Mouse (Mus musculus): ENCODE data around the gene Meis2. TPM values are rescaled to one million over a fixed set of nuclear protein-coding genes. Genes with fewer than 3 reads are reported as not detected.

Meis2 gene
- polyA plus RNA-seq, 2 experiments, result 17.9 to 26.2 TPM

DNA sequence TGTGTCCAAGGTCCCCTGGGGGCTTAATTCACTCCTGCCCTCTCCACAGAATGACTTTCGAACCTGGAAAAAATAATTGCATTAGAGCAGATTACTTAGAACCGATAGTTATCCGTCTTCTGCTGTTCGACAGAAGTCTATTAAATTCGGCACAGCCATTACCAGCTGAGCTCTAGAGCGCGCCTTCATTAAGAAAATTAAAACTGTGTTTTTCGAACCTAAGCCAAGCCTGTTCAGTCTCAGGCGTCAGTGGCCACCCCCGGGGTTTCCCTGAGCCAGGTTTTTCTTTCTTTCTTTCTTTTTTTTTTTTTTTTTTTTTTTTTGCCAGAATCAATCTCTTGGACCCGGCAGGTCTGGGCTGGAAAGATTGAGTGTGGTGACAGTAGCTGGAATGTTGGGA is 213.5 kb downstream of the Meis2 start:
- H3K9me3 ChIP-seq (ENCODE audit: control insufficient read depth, low read length), result no peaks in the 10 kb centered on the region
- WGBS, result 5% methylated on average over 11 of the region's 11 CpGs
- ATAC-seq (ENCODE audit: low FRiP score, low read depth) (no peak), DNase-seq (ENCODE audit: low spot score) (no peak)
- no peaks in the 10 kb centered on the region for H3K36me3 ChIP-seq (ENCODE audit: control insufficient read depth, insufficient read depth, low read length)
- peaks cover 64% of the 10 kb centered on the region for H3K27me3 ChIP-seq (ENCODE audit: control insufficient read depth, insufficient read depth, low read length)
- no peak overlapping the region for H3K27ac ChIP-seq (replicated peaks; ENCODE audit: low read depth, low read length)
- no peak for TF ChIP-seq POLR2A (IDR thresholded peaks at IDR 0.05; ENCODE audit: borderline replicate concordance, extremely low read depth, insufficient read depth, insufficient read length)
- peak overlapping the region; percentile 37; the same call in 1 of the 2 replicates for H3K4me2 ChIP-seq (replicated peaks; ENCODE audit: low read depth, low read length, severe bottlenecking)
- H3K4me1 ChIP-seq (ENCODE audit: control insufficient read depth, insufficient read depth, low read length), result peaks cover 11% of the 10 kb centered on the region
- no peak overlapping the region for H3K4me3 ChIP-seq (replicated peaks; ENCODE audit: low read length)
- no peak overlapping the region for H3K9ac ChIP-seq (ENCODE audit: low read depth, low read length, severe bottlenecking)

DNA sequence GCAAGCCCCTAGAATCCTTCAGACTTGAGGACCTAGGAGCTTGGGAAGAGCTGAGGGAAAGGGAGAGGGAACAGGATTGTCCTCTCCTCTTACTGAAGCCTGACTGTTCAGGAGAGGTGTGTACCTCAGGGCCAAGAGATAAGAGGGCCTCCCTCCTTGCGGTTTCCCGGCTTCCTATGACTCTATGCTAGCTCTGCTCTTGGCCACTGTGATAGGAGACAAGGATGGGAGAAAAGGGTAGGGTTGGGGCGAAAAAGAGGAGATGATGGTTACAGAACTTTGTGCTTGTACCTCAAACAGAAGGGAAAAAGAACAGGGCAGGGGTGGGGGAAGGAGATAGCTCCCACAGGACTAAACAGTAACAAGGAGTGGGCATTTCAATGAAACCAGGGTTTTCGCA is 214.7 kb downstream of the Meis2 start:
- no peak overlapping the region for H3K27ac ChIP-seq (replicated peaks; ENCODE audit: low read depth, low read length)
- 86% methylated on average over 4 of the region's 4 CpGs for WGBS
- no peaks in the 10 kb centered on the region for H3K9me3 ChIP-seq (ENCODE audit: control insufficient read depth, low read length)
- TF ChIP-seq POLR2A (IDR thresholded peaks at IDR 0.05; ENCODE audit: borderline replicate concordance, extremely low read depth, insufficient read depth, insufficient read length), result no peak
- no peak overlapping the region for H3K4me3 ChIP-seq (replicated peaks; ENCODE audit: low read length)
- H3K27me3 ChIP-seq (ENCODE audit: control insufficient read depth, insufficient read depth, low read length), result peaks cover 53% of the 10 kb centered on the region
- H3K4me1 ChIP-seq (ENCODE audit: control insufficient read depth, insufficient read depth, low read length), result peaks cover 10% of the 10 kb centered on the region
- H3K36me3 ChIP-seq (ENCODE audit: control insufficient read depth, insufficient read depth, low read length), result no peaks in the 10 kb centered on the region
- no peak overlapping the region for H3K9ac ChIP-seq (ENCODE audit: low read depth, low read length, severe bottlenecking)
- no peak overlapping the region for H3K4me2 ChIP-seq (replicated peaks; ENCODE audit: low read depth, low read length, severe bottlenecking)
- ATAC-seq (ENCODE audit: low FRiP score, low read depth) (no peak), DNase-seq (ENCODE audit: low spot score) (no peak)

GRCm38 (mm10) chr2:115842821-115843220 is 222.8 kb downstream of the Meis2 start:
- Histone ChIP-seq H3K27me3 (ENCODE audit: control insufficient read depth, insufficient read depth, low read length) (no peaks in the 10 kb centered on the region), H3K4me3 (replicated peaks; ENCODE audit: low read length) (no peak overlapping the region), H3K9ac (ENCODE audit: low read depth, low read length, severe bottlenecking) (no peak overlapping the region), H3K36me3 (ENCODE audit: control insufficient read depth, insufficient read depth, low read length) (no peaks in the 10 kb centered on the region), H3K4me1 (ENCODE audit: control insufficient read depth, insufficient read depth, low read length) (no peaks in the 10 kb centered on the region), H3K9me3 (ENCODE audit: control insufficient read depth, low read length) (no peaks in the 10 kb centered on the region), H3K27ac (replicated peaks; ENCODE audit: low read depth, low read length) (no peak overlapping the region), H3K4me2 (replicated peaks; ENCODE audit: low read depth, low read length, severe bottlenecking) (no peak overlapping the region)
- TF ChIP-seq POLR2A (IDR thresholded peaks at IDR 0.05; ENCODE audit: borderline replicate concordance, extremely low read depth, insufficient read depth, insufficient read length), result no peak
- no peak for ATAC-seq (ENCODE audit: low FRiP score, low read depth)
- no peak for DNase-seq (ENCODE audit: low spot score)

DNA sequence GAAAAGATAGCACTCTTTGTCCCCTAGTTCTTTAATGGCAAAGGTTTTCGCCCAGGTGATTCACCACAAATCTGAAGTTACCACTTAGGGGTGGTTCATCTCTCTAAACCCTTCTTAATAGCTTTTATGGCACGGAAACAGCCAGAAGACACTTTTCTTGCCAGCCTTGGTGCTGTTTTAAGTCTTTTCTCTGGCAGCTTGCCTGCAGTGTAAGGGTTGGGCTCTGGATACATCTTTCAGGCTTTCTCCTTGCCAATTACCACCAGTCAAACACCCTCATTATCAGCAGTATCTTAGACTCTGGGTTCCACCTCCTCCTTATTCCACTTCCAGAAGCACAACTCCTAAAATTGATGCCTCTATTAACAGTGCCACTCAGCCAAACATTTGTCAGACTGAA is 229.6 kb downstream of the Meis2 start:
- no peaks in the 10 kb centered on the region for H3K4me1 ChIP-seq (ENCODE audit: control insufficient read depth, insufficient read depth, low read length)
- DNase-seq (ENCODE audit: low spot score) (no peak), ATAC-seq (ENCODE audit: low FRiP score, low read depth) (no peak)
- H3K4me3 ChIP-seq (replicated peaks; ENCODE audit: low read length), result no peak overlapping the region
- no peaks in the 10 kb centered on the region for H3K27me3 ChIP-seq (ENCODE audit: control insufficient read depth, insufficient read depth, low read length)
- no peak overlapping the region for H3K27ac ChIP-seq (replicated peaks; ENCODE audit: low read depth, low read length)
- 68% methylated on average over 2 of the region's 2 CpGs for WGBS
- H3K9me3 ChIP-seq (ENCODE audit: control insufficient read depth, low read length), result no peaks in the 10 kb centered on the region
- no peak for TF ChIP-seq POLR2A (IDR thresholded peaks at IDR 0.05; ENCODE audit: borderline replicate concordance, extremely low read depth, insufficient read depth, insufficient read length)
- H3K36me3 ChIP-seq (ENCODE audit: control insufficient read depth, insufficient read depth, low read length), result no peaks in the 10 kb centered on the region
- H3K9ac ChIP-seq (ENCODE audit: low read depth, low read length, severe bottlenecking), result no peak overlapping the region
- H3K4me2 ChIP-seq (replicated peaks; ENCODE audit: low read depth, low read length, severe bottlenecking), result no peak overlapping the region

DNA sequence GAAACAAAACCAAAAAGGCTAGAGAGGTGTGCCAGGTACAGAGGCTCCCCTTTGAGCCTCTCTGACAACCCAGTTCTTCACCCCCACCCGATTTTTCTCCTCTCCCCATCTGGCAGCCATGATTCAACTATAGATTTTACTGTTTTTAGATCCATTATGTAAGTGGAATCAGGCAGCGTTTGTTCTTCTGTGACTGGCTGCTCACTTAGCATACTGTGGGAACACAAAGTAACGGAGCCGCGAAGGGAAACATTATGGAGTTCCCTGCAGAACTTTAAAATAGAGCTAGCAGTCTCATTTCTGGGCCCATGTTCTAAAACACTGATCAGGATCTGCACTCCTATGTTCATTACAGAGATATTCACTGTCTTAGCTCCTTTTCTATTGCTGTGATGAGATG is 243.3 kb downstream of the Meis2 start:
- no peaks in the 10 kb centered on the region for H3K36me3 ChIP-seq (ENCODE audit: control insufficient read depth, insufficient read depth, low read length)
- no peak for ATAC-seq (ENCODE audit: low FRiP score, low read depth)
- TF ChIP-seq POLR2A (IDR thresholded peaks at IDR 0.05; ENCODE audit: borderline replicate concordance, extremely low read depth, insufficient read depth, insufficient read length), result no peak
- no peak overlapping the region for H3K9ac ChIP-seq (ENCODE audit: low read depth, low read length, severe bottlenecking)
- no peak overlapping the region for H3K4me2 ChIP-seq (replicated peaks; ENCODE audit: low read depth, low read length, severe bottlenecking)
- no peaks in the 10 kb centered on the region for H3K9me3 ChIP-seq (ENCODE audit: control insufficient read depth, low read length)
- no peak for DNase-seq (ENCODE audit: low spot score)
- H3K27ac ChIP-seq (replicated peaks; ENCODE audit: low read depth, low read length), result no peak overlapping the region
- WGBS, result 78% methylated on average over 5 of the region's 5 CpGs
- no peak overlapping the region for H3K4me3 ChIP-seq (replicated peaks; ENCODE audit: low read length)
- H3K4me1 ChIP-seq (ENCODE audit: control insufficient read depth, insufficient read depth, low read length), result no peaks in the 10 kb centered on the region
- no peaks in the 10 kb centered on the region for H3K27me3 ChIP-seq (ENCODE audit: control insufficient read depth, insufficient read depth, low read length)

DNA sequence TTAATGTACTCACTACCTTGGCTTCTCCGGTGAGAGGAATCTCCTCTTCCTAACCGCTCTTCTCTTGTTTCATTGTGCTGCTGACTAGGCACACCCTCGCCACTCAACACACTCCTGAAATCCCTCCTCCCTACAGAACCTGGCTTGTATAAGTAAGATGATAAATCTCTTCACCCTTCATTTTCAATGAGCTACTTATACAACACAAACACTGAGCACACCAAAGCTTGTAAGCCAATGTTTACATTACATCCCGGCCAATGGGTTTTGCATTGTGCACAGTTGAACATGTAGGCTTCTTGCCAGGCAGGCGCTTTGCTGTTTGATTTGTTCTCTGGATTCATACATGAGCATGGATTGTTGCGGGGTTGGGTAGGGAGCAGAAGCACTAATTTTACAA is 247.7 kb downstream of the Meis2 start:
- Histone ChIP-seq H3K4me2 (replicated peaks; ENCODE audit: low read depth, low read length, severe bottlenecking) (no peak overlapping the region), H3K4me1 (ENCODE audit: control insufficient read depth, insufficient read depth, low read length) (no peaks in the 10 kb centered on the region), H3K4me3 (replicated peaks; ENCODE audit: low read length) (no peak overlapping the region), H3K9me3 (ENCODE audit: control insufficient read depth, low read length) (no peaks in the 10 kb centered on the region), H3K36me3 (ENCODE audit: control insufficient read depth, insufficient read depth, low read length) (no peaks in the 10 kb centered on the region), H3K9ac (ENCODE audit: low read depth, low read length, severe bottlenecking) (no peak overlapping the region), H3K27ac (replicated peaks; ENCODE audit: low read depth, low read length) (no peak overlapping the region), H3K27me3 (ENCODE audit: control insufficient read depth, insufficient read depth, low read length) (no peaks in the 10 kb centered on the region)
- DNase-seq (ENCODE audit: low spot score), result no peak
- TF ChIP-seq POLR2A (IDR thresholded peaks at IDR 0.05; ENCODE audit: borderline replicate concordance, extremely low read depth, insufficient read depth, insufficient read length), result no peak
- 88% methylated on average over 6 of the region's 6 CpGs for WGBS
- no peak for ATAC-seq (ENCODE audit: low FRiP score, low read depth)
